Mouse (Mus musculus) MEL (cell line): ENCODE results near the gene Tmem88.

Experiments
- POLR2A ChIP-seq, 2 experiments: IDR thresholded peaks; 2 replicates each; pipeline ENCODE4 v1.6.1; 2011 to 2012; ENCODE audit warnings: low read length in 2 of 2, mild to moderate bottlenecking in 2 of 2, control low read depth in 1 of 2, improper control_type of control experiment in 1 of 2, low read depth in 1 of 2, moderate library complexity in 1 of 2; ENCODE audit not compliant: control insufficient read depth in 1 of 2, insufficient read depth in 1 of 2, poor library complexity in 1 of 2
- USF1 ChIP-seq: IDR thresholded peaks from 2 replicates; pipeline ENCODE4 v1.6.1; 2014; ENCODE audit warnings: low read depth, mild to moderate bottlenecking, inconsistent platforms, low read length, improper control_type of control experiment, moderate library complexity

GRCm38 (mm10) chr11:69410045-69410309, 11.9 kb upstream of the Tmem88 start:
- TF ChIP-seq USF1 (no peak), POLR2A (IDR thresholded peaks at IDR 0.05; ENCODE audit: control insufficient read depth in 1 of 2, insufficient read depth in 1 of 2, low read depth in 1 of 2, low read length in 2 of 2, poor library complexity in 1 of 2) (no peak)
